Mouse (Mus musculus) gastrocnemius, postnatal 4 days (tissue): ENCODE measurements at regions not wholly inside any gene's neighbourhood (a gene's known extent, or its start where the extent isn't known, plus 50 kb on each side); places are given as distances from the start of the nearest gene placed in this dataset.

Experiments used
- DNase-seq, 2 experiments: peaks; one replicate each; pipeline ENCODE4 v3.0.0; 2021 to 2022; ENCODE audit warnings: low spot score in 2 of 2, mixed read lengths in 2 of 2

- DNase-seq = no peak
Observed at GRCm38 (mm10) chr12:118659240-118660120, 186.6 kb upstream of the Sp8 start.

GRCm38 (mm10) chr12:118650483-118651160 is 195.5 kb upstream of the Sp8 start:
- DNase-seq = no peak

DNA sequence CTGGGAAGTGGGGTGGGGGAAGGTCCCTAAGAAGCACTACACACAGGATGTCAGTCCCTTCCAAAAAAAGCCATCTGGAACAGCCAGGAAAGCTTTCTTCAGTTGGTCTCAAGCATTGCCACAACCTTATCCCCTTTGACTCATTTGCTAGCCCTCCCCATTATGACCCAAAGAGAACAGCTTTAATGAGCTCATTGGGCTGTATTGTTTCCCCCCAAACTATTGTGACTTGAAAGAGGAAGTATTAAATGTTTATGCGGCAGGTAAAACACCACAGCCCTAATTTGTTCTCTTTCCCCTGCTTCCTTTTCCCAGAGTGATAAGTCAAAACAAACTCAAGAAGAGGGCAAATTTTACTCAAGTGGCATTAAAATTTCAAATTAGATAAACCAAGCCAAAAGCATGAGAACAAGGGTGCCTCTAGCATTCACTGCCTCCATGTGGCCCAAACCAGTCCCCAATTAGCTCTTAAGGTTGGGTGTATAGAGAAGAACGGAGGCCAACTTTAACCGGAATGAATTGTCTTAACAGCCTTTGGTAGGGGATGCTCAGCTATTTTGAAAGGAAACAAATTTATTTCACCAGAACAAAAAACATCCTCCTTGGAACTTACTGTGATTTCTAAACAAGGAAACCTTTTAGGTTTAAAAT is 196.7 kb upstream of the Sp8 start:
- DNase-seq = no peak

GRCm38 (mm10) chr12:118648673-118649072 is 197.5 kb upstream of the Sp8 start:
- DNase-seq = no peak

DNA sequence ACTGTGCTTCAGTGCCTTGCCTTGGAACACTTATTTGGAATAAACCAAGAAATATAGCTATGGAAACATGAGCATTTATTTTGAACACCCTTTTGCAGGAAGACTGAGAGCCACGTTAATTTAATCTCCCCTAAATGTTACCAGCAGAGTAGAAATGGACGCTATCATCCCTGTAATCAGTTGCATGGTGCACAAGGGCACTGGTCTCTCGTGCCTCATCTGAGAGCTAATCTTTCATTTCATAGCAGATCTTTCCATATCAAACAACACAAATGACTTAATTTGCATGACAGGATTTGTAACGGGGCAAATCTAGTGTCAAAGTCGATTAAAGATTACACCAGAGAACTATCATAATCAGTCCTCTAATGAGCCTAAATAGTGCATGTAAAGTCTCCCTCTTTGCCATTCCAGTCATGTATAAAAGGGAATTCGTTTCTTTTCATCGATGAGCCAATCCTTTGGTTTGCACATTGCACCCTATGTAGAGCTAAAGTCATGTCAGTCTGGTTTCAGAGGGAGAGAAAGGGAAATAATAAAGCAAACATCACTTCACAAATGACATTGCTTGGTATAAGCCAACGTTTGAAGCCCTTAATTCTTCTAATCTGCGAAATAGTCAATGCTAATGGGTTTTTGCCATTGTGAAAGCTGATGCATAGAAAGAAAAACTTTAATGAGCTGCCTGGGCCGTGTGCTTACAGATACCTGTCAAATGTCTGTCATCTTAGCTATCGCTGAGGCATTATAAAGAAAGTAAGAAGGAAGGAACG is 198.7 kb upstream of the Sp8 start:
- no peak for DNase-seq

GRCm38 (mm10) chr12:118640925-118641324 is 205.2 kb upstream of the Sp8 start:
- no peak for DNase-seq

- DNase-seq = no peak
Observed at GRCm38 (mm10) chr12:118637214-118637613, 208.9 kb upstream of the Sp8 start.

- no peak for DNase-seq
Observed at GRCm38 (mm10) chr12:118635456-118635855, 210.7 kb upstream of the Sp8 start.

- no peak for DNase-seq
Observed at GRCm38 (mm10) chr12:118630373-118630772, 215.8 kb upstream of the Sp8 start.

GRCm38 (mm10) chr12:118621697-118622485 is 224.2 kb upstream of the Sp8 start:
- DNase-seq = no peak

GRCm38 (mm10) chr12:118620847-118621636 is 225.1 kb upstream of the Sp8 start:
- DNase-seq = no peak

GRCm38 (mm10) chr12:118597015-118597414 is 249.1 kb upstream of the Sp8 start:
- DNase-seq = no peak

DNA sequence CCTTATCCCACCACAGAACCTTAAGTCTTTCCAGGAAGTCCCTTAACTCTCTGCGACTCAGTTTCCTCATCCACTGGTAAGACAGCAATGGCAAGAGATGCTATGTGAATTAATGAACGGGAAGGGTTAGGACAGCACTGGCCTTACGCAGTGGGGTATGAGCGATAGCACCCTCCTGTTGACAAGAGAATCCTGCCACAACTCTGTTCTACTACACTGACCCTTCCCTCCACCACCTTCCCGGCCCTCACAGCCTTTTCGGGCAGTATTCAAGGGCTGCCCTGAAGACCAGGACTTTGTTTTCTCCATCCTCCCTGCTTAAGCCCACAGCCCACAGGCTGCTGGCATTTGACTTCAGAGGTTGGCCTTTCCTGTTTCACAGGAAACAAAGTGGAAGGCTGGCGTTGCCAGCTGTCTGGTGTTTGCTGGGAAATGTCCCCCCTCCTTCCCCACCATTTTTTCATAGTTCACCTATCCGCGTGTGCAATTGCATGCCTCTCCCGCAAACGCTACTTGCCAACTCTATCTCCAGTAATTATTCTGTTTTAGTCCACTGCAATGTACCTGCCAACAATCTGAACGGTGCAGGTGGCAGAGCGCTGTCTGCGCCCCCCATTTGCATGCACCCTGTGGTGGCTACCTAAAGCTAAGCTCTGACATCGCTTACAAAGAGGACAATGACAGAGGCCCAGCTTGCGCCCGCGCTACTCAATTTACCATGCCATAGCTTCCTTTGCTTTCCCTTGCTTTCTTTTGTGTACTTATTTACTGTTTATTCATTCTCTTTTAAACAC is 251.2 kb upstream of the Sp8 start:
- no peak for DNase-seq

DNA sequence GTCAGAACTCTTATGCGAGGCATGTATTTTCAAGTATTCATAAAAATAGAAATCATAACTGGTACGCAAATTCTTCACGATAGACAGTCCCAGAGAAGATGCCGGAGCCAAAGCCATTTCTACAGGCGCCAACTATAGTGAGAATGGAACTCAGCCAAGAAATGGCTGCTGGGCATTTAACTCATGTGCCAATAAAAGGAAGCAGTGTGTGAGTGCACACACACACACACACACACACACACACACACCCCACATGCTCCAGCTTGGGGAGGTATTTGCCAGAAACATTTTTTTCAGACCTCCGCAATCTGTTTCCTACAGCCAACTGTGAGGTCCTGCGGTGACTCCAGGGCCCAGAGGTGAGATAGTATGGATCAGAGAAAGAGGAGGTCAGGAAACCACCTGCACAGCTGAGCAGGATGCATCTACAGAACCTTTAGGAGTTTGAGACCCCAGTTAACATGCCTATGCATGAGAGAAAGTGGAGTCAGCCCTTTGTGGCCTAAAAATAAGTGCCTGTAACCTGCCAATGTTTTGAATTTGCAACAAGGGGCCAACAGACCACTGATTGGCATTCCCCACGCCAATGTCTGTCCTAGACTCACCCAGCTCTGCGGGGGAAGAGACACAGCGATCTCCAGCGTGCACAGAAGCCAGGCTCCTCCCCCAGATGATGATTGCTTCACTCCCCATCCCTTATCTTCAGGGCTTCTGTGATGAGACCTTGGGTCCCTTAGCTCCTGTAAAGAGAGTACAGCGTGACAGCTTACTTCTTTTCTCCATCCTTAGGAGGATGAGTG is 262.1 kb upstream of the Sp8 start:
- DNase-seq = no peak

DNA sequence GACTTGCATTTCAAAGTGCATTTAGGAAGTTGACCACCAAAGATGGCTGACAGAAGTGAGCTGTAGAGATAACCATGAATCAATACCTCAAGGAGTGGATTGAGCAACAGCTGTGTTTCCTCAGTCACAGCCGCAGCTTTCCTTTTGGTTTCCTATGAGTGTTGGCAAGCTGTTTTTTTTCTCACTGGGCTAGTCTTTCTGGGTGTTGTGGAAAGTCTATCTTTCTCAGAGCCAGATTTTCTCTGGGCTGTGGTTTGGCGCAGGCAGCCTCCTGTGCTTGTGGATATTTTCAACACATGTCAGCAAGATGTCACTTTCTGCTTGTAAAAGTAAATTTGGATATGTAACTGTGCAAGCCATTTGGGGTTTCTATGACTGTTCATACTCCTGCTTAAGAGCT is 268.6 kb upstream of the Sp4 start:
- DNase-seq = no peak

DNA sequence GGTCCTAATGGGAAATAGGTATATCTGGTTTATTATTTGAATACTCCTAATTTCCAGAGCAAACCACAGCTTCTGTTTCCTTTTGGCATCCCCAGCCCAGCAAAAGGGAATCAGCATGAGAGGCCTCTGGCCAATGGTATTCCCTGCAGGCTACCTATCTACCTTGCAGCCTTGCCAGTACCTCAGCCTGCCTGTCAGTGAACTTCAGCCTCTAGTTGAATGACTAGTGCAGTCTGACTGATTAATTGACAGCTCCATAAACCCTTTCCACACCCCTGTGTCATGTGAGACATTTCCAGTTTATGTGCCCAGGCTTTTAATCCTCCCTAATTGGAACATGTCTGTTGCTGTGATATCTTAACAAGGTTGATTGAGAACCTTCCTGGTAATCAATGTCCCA is 265.4 kb upstream of the Sp4 start:
- DNase-seq = no peak

DNA sequence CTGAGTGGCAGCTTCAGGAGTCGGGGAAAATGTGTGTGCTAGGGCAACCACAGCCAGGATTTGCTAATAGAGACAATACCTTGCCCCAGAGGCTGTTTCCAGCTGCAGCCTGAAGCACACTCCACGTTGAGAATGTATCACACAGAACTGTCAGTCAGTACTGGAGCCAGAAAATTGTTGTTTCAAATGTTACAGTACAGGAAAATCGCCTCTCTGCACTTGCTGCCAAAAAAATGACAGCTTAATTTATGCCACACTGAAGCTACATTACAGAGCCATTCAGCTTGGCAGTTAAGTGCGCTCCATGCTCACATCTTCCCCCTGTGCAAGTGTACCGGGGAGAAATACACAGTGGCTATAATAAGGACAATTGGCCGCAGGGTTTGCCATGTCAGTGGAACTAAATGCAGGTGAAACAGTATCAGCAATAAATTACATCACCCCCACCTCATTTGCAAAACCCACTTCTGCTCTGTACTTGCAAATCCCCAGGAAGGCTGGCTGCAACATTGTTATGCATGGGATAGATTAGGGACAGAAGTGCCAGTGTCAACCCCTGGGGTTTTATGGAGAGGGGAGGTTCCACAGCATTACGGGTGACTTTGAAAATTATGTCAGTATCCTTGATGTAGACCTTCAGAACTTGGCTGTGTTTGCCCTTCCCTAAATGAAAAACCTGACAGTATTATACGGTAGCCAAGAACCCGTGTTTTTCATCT is 263.3 kb upstream of the Sp4 start:
- DNase-seq = no peak
